Mouse (Mus musculus) lung, postnatal 0 days (tissue): Measurements from ENCODE around the gene Gm49355. TPM values are rescaled to one million over a fixed set of nuclear protein-coding genes. Genes with fewer than 3 reads are reported as not detected.

ENCODE experiments used
- ATAC-seq: fragments of 200-750 bp; cut with Nextera tagmentation; 2 replicates; pipeline ENCODE4 v1.8.0; 2017; ENCODE audit warnings: moderate library complexity
- DNase-seq: peaks from one replicate; pipeline ENCODE4 v3.0.0-alpha.2; 2016; ENCODE audit warnings: low spot score
- H3K27ac ChIP-seq: fragments of 300-500 bp; sonication (generic); 2 replicates; pipeline ENCODE4 v1.5.1; 2014; ENCODE audit warnings: antibody characterized with exemption, mild to moderate bottlenecking, low read length, mixed read lengths
- H3K27me3 ChIP-seq: fragments of 300-500 bp; sonication (generic); replicated peaks from 2 replicates; pipeline ENCODE4 v1.6.1; 2014; ENCODE audit warnings: low read length, mixed read lengths; ENCODE audit not compliant: insufficient read depth
- H3K36me3 ChIP-seq: fragments of 300-500 bp; sonication (generic); 2 replicates; pipeline ENCODE4 v1.6.1; 2014; ENCODE audit warnings: low read length, mixed read lengths; ENCODE audit not compliant: insufficient read depth
- H3K4me1 ChIP-seq: fragments of 300-500 bp; sonication (generic); 2 replicates; pipeline ENCODE4 v1.6.1; 2014; ENCODE audit warnings: antibody characterized with exemption, low read depth, low read length, mixed read lengths; ENCODE audit not compliant: insufficient read depth
- H3K4me2 ChIP-seq: fragments of 300-500 bp; sonication (generic); replicated peaks from 2 replicates; pipeline ENCODE4 v1.6.1; 2014; ENCODE audit warnings: low read depth, mild to moderate bottlenecking, low read length, moderate library complexity, mixed read lengths
- H3K4me3 ChIP-seq: fragments of 300-500 bp; sonication (generic); 2 replicates; pipeline ENCODE4 v1.5.1; 2014; ENCODE audit warnings: low read depth, low read length
- H3K9ac ChIP-seq: fragments of 300-500 bp; sonication (generic); replicated peaks from 2 replicates; pipeline ENCODE4 v1.6.1; 2014; ENCODE audit warnings: low read depth, mild to moderate bottlenecking
- H3K9me3 ChIP-seq: fragments of 300-500 bp; sonication (generic); 2 replicates; pipeline ENCODE4 v1.6.1; 2016; ENCODE audit warnings: low read length, mixed read lengths
- CTCF ChIP-seq: IDR thresholded peaks from 2 replicates; pipeline ENCODE4 v1.5.1; 2016; ENCODE audit warnings: antibody characterized with exemption, mild to moderate bottlenecking
- EP300 ChIP-seq: IDR thresholded peaks from 2 replicates; pipeline ENCODE4 v1.6.1; 2016; ENCODE audit warnings: antibody characterized with exemption, mild to moderate bottlenecking, control low read depth
- WGBS: fragments of 180-500 bp; shearing (Covaris S2); extraction: QIAGEN DNeasy Blood & Tissue Kit; methylation state at CpG from one replicate; pipeline ENCODE4 v1.1.7; 2014; 5-methylcytosine and 5-hydroxymethylcytosine counted together
- polyA plus RNA-seq: library from polyadenylated mRNA; unstranded; fragments of >200 nt; fragmentation: Nextera tagmentation; extraction: Ambion mirVana; gene quantifications from 2 replicates; pipeline ENCODE4 v1.2.1, GENCODE M21; 2015

Gene Gm49355
- polyA plus RNA-seq, 1 experiment from 2014 or later = 0.20 TPM

DNA sequence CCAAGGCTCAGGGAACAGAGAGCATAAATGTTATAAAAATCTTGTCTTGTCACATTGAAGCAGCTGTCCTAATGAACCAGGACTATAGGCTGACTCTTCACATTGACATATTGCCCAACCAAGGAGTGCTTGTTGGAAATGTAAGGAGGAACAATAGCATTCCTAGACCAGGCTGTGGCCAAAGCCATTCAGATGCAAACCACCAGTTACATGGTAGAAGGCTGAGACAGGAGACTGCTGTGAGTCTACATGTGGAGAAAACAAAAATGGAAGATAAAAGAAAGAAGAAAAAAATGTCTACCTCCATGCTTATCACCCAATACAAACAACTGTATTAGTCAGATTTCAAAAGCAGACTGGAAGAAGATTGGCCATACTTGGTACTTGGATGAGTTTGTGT, 15.4 kb downstream of the Gm49355 start:
- ATAC-seq = no peak
- Histone ChIP-seq H3K9ac (no peak overlapping the region), H3K4me1 (no peaks in the 10 kb centered on the region), H3K9me3 (no peaks in the 10 kb centered on the region), H3K4me2 (no peak overlapping the region), H3K27ac (no peak overlapping the region), H3K27me3 (no peaks in the 10 kb centered on the region), H3K36me3 (0 out of 2 replicates have a peak, but pooled peaks cover 11% of the 10 kb centered on the region), H3K4me3 (no peak overlapping the region)
- TF ChIP-seq EP300 (no peak), CTCF (no peak)
- DNase-seq = no peak

DNA sequence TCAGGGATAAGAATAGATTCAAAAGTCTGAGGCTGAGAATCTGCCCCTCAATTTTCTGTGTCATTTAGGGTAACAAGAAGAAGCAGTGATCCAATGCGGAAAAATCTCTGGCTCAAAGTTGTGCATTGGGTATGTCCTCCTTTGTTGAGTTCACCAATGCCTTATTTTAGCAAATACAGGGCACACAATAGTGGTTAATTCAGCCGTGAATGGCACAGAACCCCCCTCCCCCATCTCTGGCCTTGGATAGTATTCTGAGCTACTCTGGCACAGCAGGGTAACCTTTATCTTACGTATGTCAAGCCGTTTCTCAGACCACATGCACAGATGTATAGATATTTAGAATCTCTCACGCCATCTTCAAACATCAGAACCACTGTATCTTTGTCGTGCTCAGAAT, 15.9 kb downstream of the Gm49355 start:
- TF ChIP-seq EP300 (no peak), CTCF (no peak)
- 88% methylated on average over 6 of the region's 6 CpGs for WGBS
- Histone ChIP-seq H3K9me3 (no peaks in the 10 kb centered on the region), H3K27ac (no peak overlapping the region), H3K9ac (no peak overlapping the region), H3K4me3 (no peak overlapping the region), H3K4me2 (no peak overlapping the region), H3K36me3 (0 out of 2 replicates have a peak, but pooled peaks cover 11% of the 10 kb centered on the region), H3K27me3 (no peaks in the 10 kb centered on the region), H3K4me1 (no peaks in the 10 kb centered on the region)
- no peak for DNase-seq
- ATAC-seq = no peak

DNA sequence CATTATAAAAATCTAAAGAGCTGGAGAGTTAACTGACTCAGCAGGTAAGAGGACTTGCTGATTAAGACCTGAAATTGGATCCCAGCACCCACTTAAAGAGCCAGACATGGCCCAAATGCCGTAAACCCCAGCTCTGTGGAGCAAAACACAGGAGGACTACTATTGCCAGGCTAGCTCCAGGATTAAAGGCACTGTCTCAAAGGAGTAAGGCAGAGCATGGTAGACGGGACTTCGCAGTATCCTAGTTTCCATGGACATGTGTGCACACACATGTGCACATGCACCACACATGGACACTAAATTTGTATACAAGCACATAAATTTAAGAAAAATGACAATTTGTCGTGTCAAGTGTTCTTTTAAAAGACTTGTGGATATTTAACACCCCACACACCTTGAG, 16.5 kb downstream of the Gm49355 start:
- ATAC-seq (no peak), DNase-seq (no peak)
- WGBS = 79% methylated on average over 4 of the region's 4 CpGs
- Histone ChIP-seq H3K9me3 (no peaks in the 10 kb centered on the region), H3K4me3 (no peak overlapping the region), H3K27ac (no peak overlapping the region), H3K36me3 (0 out of 2 replicates have a peak, but pooled peaks cover 11% of the 10 kb centered on the region), H3K27me3 (no peaks in the 10 kb centered on the region), H3K4me1 (no peaks in the 10 kb centered on the region), H3K9ac (no peak overlapping the region), H3K4me2 (no peak overlapping the region)
- TF ChIP-seq EP300 (no peak), CTCF (no peak)

DNA sequence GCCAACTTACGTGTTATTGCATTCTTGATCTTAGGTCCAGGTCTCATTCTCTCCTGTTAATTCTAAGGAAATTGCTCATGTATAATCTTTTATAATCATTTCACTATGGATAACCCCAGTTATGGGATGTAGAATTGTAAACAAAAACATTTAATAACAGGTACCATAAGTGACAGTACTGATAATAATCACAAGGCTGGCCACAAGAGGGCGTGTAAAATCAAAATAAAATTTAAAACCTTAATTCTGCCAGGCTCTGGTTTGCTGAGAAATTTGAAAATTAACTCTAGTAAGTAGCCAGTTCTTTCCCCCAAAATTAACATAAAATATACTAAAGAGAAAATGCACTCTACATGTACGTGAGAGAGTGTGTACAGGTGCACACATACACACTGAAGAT, 16.9 kb downstream of the Gm49355 start:
- DNase-seq = no peak
- H3K4me3 ChIP-seq = no peak overlapping the region
- TF ChIP-seq EP300 (no peak), CTCF (peak; percentile 40)
- no peaks in the 10 kb centered on the region for H3K4me1 ChIP-seq
- 69% methylated on average over 3 of the region's 3 CpGs for WGBS
- no peak overlapping the region for H3K27ac ChIP-seq
- H3K36me3 ChIP-seq = 0 out of 2 replicates have a peak, but pooled peaks cover 11% of the 10 kb centered on the region
- no peak for ATAC-seq
- H3K9me3 ChIP-seq = no peaks in the 10 kb centered on the region
- no peaks in the 10 kb centered on the region for H3K27me3 ChIP-seq
- no peak overlapping the region for H3K4me2 ChIP-seq
- no peak overlapping the region for H3K9ac ChIP-seq

DNA sequence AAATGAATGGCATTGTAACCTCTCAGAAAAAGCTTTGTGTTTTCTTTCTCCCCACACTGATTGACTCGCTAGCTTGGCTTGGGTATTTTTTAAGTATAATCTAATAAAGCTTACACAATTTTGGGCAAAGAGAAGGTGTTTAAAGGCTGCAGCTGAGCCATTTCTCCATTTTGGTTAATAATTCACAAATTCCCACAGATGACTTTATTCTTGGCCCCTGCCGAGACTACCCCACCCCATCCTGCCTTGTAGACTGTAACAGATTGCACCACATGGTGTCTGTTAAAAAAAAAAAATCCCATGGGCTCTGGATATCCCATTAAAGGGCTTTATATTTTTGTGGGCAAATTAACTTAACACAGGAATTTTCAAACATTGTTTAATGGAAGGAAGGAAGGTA, 19.3 kb downstream of the Gm49355 start:
- Histone ChIP-seq H3K27me3 (no peaks in the 10 kb centered on the region), H3K4me2 (no peak overlapping the region), H3K4me3 (no peak overlapping the region), H3K36me3 (0 out of 2 replicates have a peak, but pooled peaks cover 7% of the 10 kb centered on the region), H3K9me3 (no peaks in the 10 kb centered on the region), H3K27ac (no peak overlapping the region), H3K4me1 (no peaks in the 10 kb centered on the region), H3K9ac (no peak overlapping the region)
- ATAC-seq = no peak
- no peak for DNase-seq
- no peak for TF ChIP-seq EP300
- TF ChIP-seq CTCF = no peak
- WGBS = 51% methylated on average over 2 of the region's 2 CpGs

DNA sequence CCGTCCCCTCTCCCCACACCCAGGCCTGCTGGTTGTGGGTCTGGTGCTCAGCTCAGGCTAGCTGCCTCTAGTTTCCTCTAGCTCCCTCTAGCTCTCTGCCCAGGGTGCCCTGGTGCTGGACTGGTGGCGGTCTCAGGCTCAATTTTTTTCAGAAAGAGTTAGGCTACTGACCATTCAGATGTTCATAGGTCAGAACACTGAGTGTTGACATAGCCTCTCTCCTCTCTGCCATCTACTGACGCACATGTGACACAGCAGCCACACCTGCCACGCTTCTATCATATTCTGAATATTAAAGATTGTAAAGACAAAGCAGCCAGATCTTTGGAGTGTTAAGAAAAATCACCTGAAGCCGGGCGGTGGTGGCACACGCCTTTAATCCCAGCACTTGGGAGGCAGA, 49.8 kb downstream of the Gm49355 start:
- H3K36me3 ChIP-seq = no peaks in the 10 kb centered on the region
- ATAC-seq (no peak), DNase-seq (no peak)
- H3K9ac ChIP-seq = no peak overlapping the region
- H3K27ac ChIP-seq = no peak overlapping the region
- H3K9me3 ChIP-seq = no peaks in the 10 kb centered on the region
- no peak overlapping the region for H3K4me3 ChIP-seq
- TF ChIP-seq EP300 (no peak), CTCF (no peak)
- H3K4me1 ChIP-seq = no peaks in the 10 kb centered on the region
- H3K4me2 ChIP-seq = no peak overlapping the region
- WGBS = 64% methylated on average over 7 of the region's 7 CpGs
- H3K27me3 ChIP-seq = peaks cover 17% of the 10 kb centered on the region

DNA sequence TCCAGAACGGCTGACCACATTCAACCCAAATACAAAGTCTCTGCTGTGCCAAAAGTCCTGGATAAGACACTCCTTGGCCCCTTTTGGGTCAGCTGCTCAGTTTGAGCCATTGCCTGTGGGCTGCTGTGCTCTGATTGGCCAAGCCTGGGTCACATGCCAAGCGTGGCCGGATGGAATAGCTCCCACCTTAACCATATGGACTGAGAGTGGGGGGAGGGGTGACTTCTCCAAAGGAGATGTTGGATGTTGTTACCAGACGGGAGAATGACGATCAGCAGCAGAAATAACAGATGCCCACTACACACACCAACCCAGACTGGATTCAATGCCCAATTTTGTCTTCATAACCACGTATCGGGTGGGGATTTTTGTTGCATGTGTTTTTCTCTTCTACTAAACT, 51.1 kb downstream of the Gm49355 start:
- WGBS = 31% methylated on average over 7 of the region's 7 CpGs
- H3K9me3 ChIP-seq = no peaks in the 10 kb centered on the region
- TF ChIP-seq CTCF (no peak), EP300 (no peak)
- no peaks in the 10 kb centered on the region for H3K36me3 ChIP-seq
- H3K4me1 ChIP-seq = no peaks in the 10 kb centered on the region
- H3K9ac ChIP-seq = no peak overlapping the region
- DNase-seq = no peak
- no peak overlapping the region for H3K27ac ChIP-seq
- no peak overlapping the region for H3K4me3 ChIP-seq
- ATAC-seq = no peak
- H3K4me2 ChIP-seq = no peak overlapping the region
- peaks cover 28% of the 10 kb centered on the region for H3K27me3 ChIP-seq
